Mouse (Mus musculus) midbrain, postnatal 0 days (tissue): ENCODE data around the gene Sdk2. TPM values are rescaled to one million over a fixed set of nuclear protein-coding genes. Genes with fewer than 3 reads are reported as not detected.

Source experiments
- ATAC-seq: fragments of 200-750 bp; cut with Nextera tagmentation; 2 replicates; pipeline ENCODE4 v1.8.0; 2017; ENCODE audit warnings: moderate number of reproducible peaks, mild to moderate bottlenecking, moderate TSS enrichment, moderate library complexity; ENCODE audit not compliant: low FRiP score
- DNase-seq: peaks from one replicate; pipeline ENCODE4 v3.0.0-alpha.2; 2015; ENCODE audit warnings: low spot score
- H3K27ac ChIP-seq: fragments of 300-500 bp; sonication (generic); 2 replicates; pipeline ENCODE4 v1.5.1; 2014; ENCODE audit warnings: low read depth, mild to moderate bottlenecking, low read length, mixed read lengths
- H3K27me3 ChIP-seq: fragments of 300-500 bp; sonication (generic); 2 replicates; pipeline ENCODE4 v1.6.1; 2014; ENCODE audit warnings: low read length, control low read depth, mixed read lengths; ENCODE audit not compliant: insufficient read depth
- H3K36me3 ChIP-seq: fragments of 300-500 bp; sonication (generic); 2 replicates; pipeline ENCODE4 v1.6.1; 2014; ENCODE audit warnings: low read length, control low read depth, mixed read lengths; ENCODE audit not compliant: insufficient read depth
- H3K4me1 ChIP-seq: fragments of 300-500 bp; sonication (generic); 2 replicates; pipeline ENCODE4 v1.6.1; 2014; ENCODE audit warnings: mild to moderate bottlenecking, control low read depth, antibody characterized with exemption, low read length, mixed read lengths; ENCODE audit not compliant: insufficient read depth
- H3K4me2 ChIP-seq: fragments of 300-500 bp; sonication (generic); 2 replicates; pipeline ENCODE4 v1.6.1; 2014; ENCODE audit warnings: low read depth, mild to moderate bottlenecking, low read length, mixed read lengths; ENCODE audit not compliant: poor library complexity, severe bottlenecking
- H3K4me3 ChIP-seq: fragments of 300-500 bp; sonication (generic); 2 replicates; pipeline ENCODE4 v1.5.1; 2014; ENCODE audit warnings: low read depth, mild to moderate bottlenecking, low read length, moderate library complexity
- H3K9ac ChIP-seq: fragments of 300-500 bp; sonication (generic); replicated peaks from 2 replicates; pipeline ENCODE4 v1.6.1; 2014; ENCODE audit warnings: mild to moderate bottlenecking, low read length, moderate library complexity, mixed read lengths; ENCODE audit not compliant: poor library complexity, severe bottlenecking
- H3K9me3 ChIP-seq: fragments of 300-500 bp; sonication (generic); 2 replicates; pipeline ENCODE4 v1.6.1; 2016; ENCODE audit warnings: low read length, control low read depth
- CTCF ChIP-seq: IDR thresholded peaks from 2 replicates; pipeline ENCODE4 v1.5.1; 2016; ENCODE audit warnings: antibody characterized with exemption, mild to moderate bottlenecking
- WGBS: fragments of 180-500 bp; shearing (Covaris S2); extraction: QIAGEN DNeasy Blood & Tissue Kit; methylation state at CpG from one replicate; pipeline ENCODE4 v1.1.7; 2014; 5-methylcytosine and 5-hydroxymethylcytosine counted together
- polyA plus RNA-seq: library from polyadenylated mRNA; unstranded; fragments of >200 nt; fragmentation: Nextera tagmentation; extraction: Ambion mirVana; gene quantifications from 2 replicates; pipeline ENCODE4 v1.2.1, GENCODE M21; 2015
- total RNA-seq: library from RNA; depleted of rRNA; stranded (reverse); fragments of >200 nt; gene quantifications from 2 replicates; pipeline ENCODE4 v1.2.3, GENCODE M21; 2014

Gene Sdk2
- total and polyA plus RNA-seq, 2 experiments from 2014 or later, result 2.5 to 26.1 TPM

- Histone ChIP-seq H3K4me1 (peaks cover 15% of the 10 kb centered on the region; the same call in 1 of the 2 replicates), H3K4me3 (no peak overlapping the region), H3K4me2 (no peak overlapping the region), H3K9ac (no peak overlapping the region), H3K36me3 (no peaks in the 10 kb centered on the region), H3K9me3 (no peaks in the 10 kb centered on the region), H3K27ac (no peak overlapping the region), H3K27me3 (no peaks in the 10 kb centered on the region)
- DNase-seq (peak; percentile 69), ATAC-seq (no peak)
- WGBS, result 24% methylated on average over 16 of the region's 16 CpGs
- no peak for TF ChIP-seq CTCF
These were observed 91.8 kb downstream of the Sdk2 start for GRCm38 (mm10) chr11:113974876-113975666.

- ATAC-seq (no peak), DNase-seq (peak; percentile 74)
- Histone ChIP-seq H3K27ac (no peak overlapping the region), H3K4me3 (no peak overlapping the region), H3K4me1 (peaks cover 15% of the 10 kb centered on the region; the same call in 1 of the 2 replicates), H3K9me3 (no peaks in the 10 kb centered on the region), H3K27me3 (no peaks in the 10 kb centered on the region), H3K9ac (no peak overlapping the region), H3K36me3 (no peaks in the 10 kb centered on the region), H3K4me2 (no peak overlapping the region)
- no peak for TF ChIP-seq CTCF
- WGBS, result 54% methylated on average over 3 of the region's 3 CpGs
These were observed 94.4 kb downstream of the Sdk2 start for GRCm38 (mm10) chr11:113972517-113972872.

GRCm38 (mm10) chr11:113971609-113972516 is 95.0 kb downstream of the Sdk2 start:
- TF ChIP-seq CTCF, result no peak
- no peaks in the 10 kb centered on the region for H3K27me3 ChIP-seq
- no peak overlapping the region for H3K4me3 ChIP-seq
- peaks cover 4% of the 10 kb centered on the region; the same call in 1 of the 2 replicates for H3K9me3 ChIP-seq
- H3K36me3 ChIP-seq, result no peaks in the 10 kb centered on the region
- no peak overlapping the region for H3K27ac ChIP-seq
- peaks cover 15% of the 10 kb centered on the region; the same call in 1 of the 2 replicates for H3K4me1 ChIP-seq
- WGBS, result 68% methylated on average over 19 of the region's 19 CpGs
- H3K4me2 ChIP-seq, result no peak overlapping the region
- DNase-seq (peak; percentile 86), ATAC-seq (no peak)
- H3K9ac ChIP-seq, result no peak overlapping the region

- Histone ChIP-seq H3K4me1 (peaks cover 12% of the 10 kb centered on the region; the same call in 1 of the 2 replicates), H3K9me3 (peaks cover 4% of the 10 kb centered on the region; the same call in 1 of the 2 replicates), H3K4me3 (no peak overlapping the region), H3K9ac (no peak overlapping the region), H3K36me3 (no peaks in the 10 kb centered on the region), H3K4me2 (no peak overlapping the region), H3K27me3 (no peaks in the 10 kb centered on the region), H3K27ac (no peak overlapping the region)
- WGBS, result 61% methylated on average over 2 of the region's 2 CpGs
- TF ChIP-seq CTCF, result no peak
- ATAC-seq, result no peak
- peak; percentile 71 for DNase-seq
These were observed 96.8 kb downstream of the Sdk2 start for GRCm38 (mm10) chr11:113970026-113970425.

GRCm38 (mm10) chr11:113965214-113965613 is 101.6 kb downstream of the Sdk2 start:
- H3K4me2 ChIP-seq, result no peak overlapping the region
- H3K27ac ChIP-seq, result no peak overlapping the region
- no peak overlapping the region for H3K4me3 ChIP-seq
- peaks cover 4% of the 10 kb centered on the region; the same call in 1 of the 2 replicates for H3K9me3 ChIP-seq
- WGBS, result 74% methylated on average over 1 of the region's 1 CpGs
- ATAC-seq (no peak), DNase-seq (no peak)
- H3K9ac ChIP-seq, result no peak overlapping the region
- no peaks in the 10 kb centered on the region for H3K27me3 ChIP-seq
- H3K36me3 ChIP-seq, result no peaks in the 10 kb centered on the region
- TF ChIP-seq CTCF, result no peak
- no peaks in the 10 kb centered on the region for H3K4me1 ChIP-seq
